In genomic region chr10:70055291-70055690, GRCm38 (mm10) we compare ENCODE assay signal across 30 mouse cellular contexts.
"Had no signal": no experiment of that assay in that cellular context is flagged by ENCODE, and none has a peak within 500 bp of the region (broad histone marks: within the 10 kb centered on the region; RNA-seq: fewer than 3 reads in every experiment).

No protein-coding gene starts in this region.

- H3K9ac ChIP-seq: limb, embryonic 12.5 days; limb, embryonic 13.5 days; limb, embryonic 15.5 days; liver, embryonic 12.5 days; liver, embryonic 13.5 days; liver, embryonic 14.5 days; liver, embryonic 15.5 days; liver, postnatal 0 days; lung, embryonic 14.5 days; lung, embryonic 15.5 days; midbrain, embryonic 12.5 days; midbrain, embryonic 13.5 days; midbrain, embryonic 15.5 days had no signal

- H3K27me3 ChIP-seq: limb, embryonic 12.5 days; limb, embryonic 13.5 days; limb, embryonic 15.5 days; liver, embryonic 12.5 days; liver, embryonic 13.5 days; liver, embryonic 15.5 days; lung, embryonic 15.5 days; megakaryocyte, embryonic 14.5 days; midbrain, embryonic 12.5 days; midbrain, embryonic 13.5 days; midbrain, embryonic 15.5 days had no signal

- H3K27ac ChIP-seq: limb, embryonic 10.5 days; limb, embryonic 12.5 days; limb, embryonic 13.5 days; limb, embryonic 15.5 days; liver, embryonic 12.5 days; liver, embryonic 13.5 days; liver, embryonic 14.5 days; liver, embryonic 15.5 days; lung, embryonic 15.5 days; macrophage; midbrain, embryonic 10.5 days; midbrain, embryonic 12.5 days; midbrain, embryonic 13.5 days; midbrain, embryonic 15.5 days had no signal

- DNase-seq: left cerebral cortex, postnatal 4 days; liver; liver, embryonic 13.5 days; liver, postnatal 0 days; lung, adult 18-20 months; lung, adult 2 months; lung, embryonic 14.5 days; lung, postnatal 10 days; lung, postnatal 14 days; lung, postnatal 36 days; lung, postnatal 4 days; midbrain, embryonic 14.5 days had no signal

- H3K4me1 ChIP-seq: limb, embryonic 12.5 days; liver, embryonic 12.5 days; liver, embryonic 13.5 days; liver, embryonic 15.5 days; midbrain, embryonic 10.5 days; midbrain, embryonic 12.5 days; midbrain, embryonic 13.5 days had no signal

- H3K9me3 ChIP-seq: limb, embryonic 10.5 days; limb, embryonic 15.5 days; liver, embryonic 15.5 days; lung, embryonic 15.5 days; midbrain, embryonic 13.5 days; midbrain, embryonic 15.5 days had no signal

- H3K4me3 ChIP-seq: limb, embryonic 10.5 days; limb, embryonic 12.5 days; limb, embryonic 13.5 days; limb, embryonic 15.5 days; liver, embryonic 12.5 days; liver, embryonic 13.5 days; liver, embryonic 15.5 days; lung, embryonic 15.5 days; megakaryocyte, embryonic 14.5 days; midbrain, embryonic 10.5 days; midbrain, embryonic 12.5 days; midbrain, embryonic 13.5 days; midbrain, embryonic 15.5 days; myocyte had no signal

- H3K4me2 ChIP-seq: limb, embryonic 12.5 days; limb, embryonic 13.5 days; limb, embryonic 15.5 days; liver, embryonic 12.5 days; liver, embryonic 13.5 days; liver, embryonic 15.5 days; lung, embryonic 14.5 days; lung, embryonic 15.5 days; midbrain, embryonic 11.5 days; midbrain, embryonic 12.5 days; midbrain, embryonic 13.5 days; midbrain, embryonic 15.5 days had no signal

- ATAC-seq: liver, embryonic 12.5 days; liver, postnatal 0 days; lung, postnatal 0 days; midbrain, embryonic 13.5 days; midbrain, embryonic 15.5 days; midbrain, embryonic 16.5 days had no signal

- H3K36me3 ChIP-seq: limb, embryonic 10.5 days; limb, embryonic 12.5 days; limb, embryonic 13.5 days; limb, embryonic 15.5 days; liver, embryonic 12.5 days; liver, embryonic 13.5 days; liver, embryonic 15.5 days; lung, embryonic 15.5 days; midbrain, embryonic 10.5 days; midbrain, embryonic 12.5 days; midbrain, embryonic 13.5 days; midbrain, embryonic 15.5 days had no signal
